Mouse (Mus musculus) telencephalon, adult 2 months (tissue): ENCODE data around the gene Pmis2.

ENCODE experiments used
- DNase-seq: peaks from one replicate; pipeline ENCODE4 v3.0.0-alpha.2; 2011; ENCODE audit warnings: low read depth, low spot score

The Pmis2 gene

GRCm38 (mm10) chr7:30633762-30634412, 37.5 kb downstream of the Pmis2 start:
- no peak for DNase-seq

- DNase-seq, result no peak
These were observed 42.4 kb downstream of the Pmis2 start for GRCm38 (mm10) chr7:30629013-30629412.

- DNase-seq, result no peak
These were observed 44.8 kb downstream of the Pmis2 start for GRCm38 (mm10) chr7:30626647-30627046.

- peak; percentile 94 for DNase-seq
These were observed 45.6 kb downstream of the Pmis2 start, which contains the start of gene Cox6b1 for GRCm38 (mm10) chr7:30625530-30626384. Cox6b1 (minus strand) TSS chr7:30626151.
